Mouse (Mus musculus): ENCODE measurements around the gene Rcan2.

DNA sequence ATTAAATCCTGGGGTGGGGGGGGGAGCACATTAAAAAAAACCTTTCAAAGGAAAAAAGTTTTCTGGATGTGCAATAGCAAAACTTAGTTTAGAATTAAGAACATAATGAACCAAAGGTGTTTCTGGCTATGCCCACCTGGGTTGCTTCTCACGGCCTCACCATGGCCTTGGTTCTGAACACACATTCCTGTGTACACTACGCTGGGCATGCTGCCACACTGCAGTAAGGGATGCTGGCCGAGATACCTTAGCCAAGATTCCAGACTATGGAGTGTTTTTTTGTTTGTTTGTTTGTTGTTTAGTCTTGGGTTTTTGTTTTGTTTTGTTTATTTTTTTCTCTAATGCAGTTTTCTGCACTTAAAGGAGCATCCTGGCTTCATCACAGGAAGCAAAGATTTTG is 100.3 kb downstream of the Rcan2 start:
- TF ChIP-seq CTCF (IDR thresholded peaks at IDR 0.05; ENCODE audit: low read depth) (no peak), EP300 (IDR thresholded peaks at IDR 0.05; ENCODE audit: low read depth) (no peak)
